Mouse (Mus musculus) E14TG2a.4 (cell line): Measurements from ENCODE around the gene Cmpk1.

Experiments
- CTCF ChIP-seq: conservative IDR thresholded peaks from 2 replicates; pipeline ENCODE4 v1.5.1; 2014; ENCODE audit warnings: low read length
- NANOG ChIP-seq: IDR thresholded peaks from 2 replicates; pipeline ENCODE4 v1.6.1; 2014; ENCODE audit warnings: borderline replicate concordance, low read length, mixed read lengths
- POU5F1 ChIP-seq: IDR thresholded peaks from 2 replicates; pipeline ENCODE4 v1.6.1; 2014; ENCODE audit warnings: low read length, borderline replicate concordance

DNA sequence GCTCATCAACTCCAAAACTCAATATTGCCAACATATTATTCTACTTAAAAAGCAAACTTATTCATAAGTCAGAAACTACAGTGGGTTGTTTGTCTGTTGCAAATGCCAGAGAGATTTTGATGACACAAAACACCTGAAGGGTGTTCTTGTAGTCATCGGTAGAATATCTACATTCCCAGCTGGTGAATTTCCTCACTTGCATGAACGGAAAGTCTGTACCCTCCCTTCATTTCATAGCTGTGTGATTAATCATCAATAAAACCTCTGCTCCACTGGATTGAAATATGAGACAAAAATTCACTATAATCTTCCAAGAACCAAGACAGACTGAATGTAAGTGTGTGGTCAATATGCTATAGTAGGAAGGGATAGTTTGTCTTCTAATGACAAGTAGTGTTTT, 27.5 kb downstream of the Cmpk1 start:
- TF ChIP-seq CTCF (no peak), NANOG (no peak), POU5F1 (no peak)
